ENCODE assay signal across 10 mouse cellular contexts in genomic region chr3:67583846-67584186, GRCm38 (mm10). TPM values are rescaled to one million over a fixed set of nuclear protein-coding genes. Genes with fewer than 3 reads are reported as not detected.
DNase-seq lines count a peak whose midpoint lies in the region; ATAC-seq and TF ChIP-seq lines count a peak whose summit lies in the region.
"Had no signal": no experiment of that assay in that cellular context is flagged by ENCODE, and none has a peak within 500 bp of the region (broad histone marks: within the 10 kb centered on the region; RNA-seq: fewer than 3 reads in every experiment).

No protein-coding gene starts in this region.

- H3K4me3 ChIP-seq in megakaryocyte, embryonic 14.5 days (replicated peaks), result peak overlapping the region; percentile 93
- H3K4me3 ChIP-seq in hindbrain, postnatal 0 days (ENCODE audit: low read length), result no peak overlapping the region
- peak overlapping the region; percentile 78 for H3K4me3 ChIP-seq in liver, embryonic 12.5 days

- H3K9ac ChIP-seq in hindbrain, postnatal 0 days (replicated peaks; ENCODE audit: low read length), result 0 out of 2 replicates have a peak overlapping the region, but pooled peaks have one; percentile 63
- H3K9ac ChIP-seq in liver, embryonic 12.5 days, result peak overlapping the region; percentile 78

- H3K27ac ChIP-seq in hindbrain, postnatal 0 days, result no peak overlapping the region
- no peak overlapping the region for H3K27ac ChIP-seq in liver, embryonic 12.5 days

- TF ChIP-seq CTCF in hindbrain, postnatal 0 days (IDR thresholded peaks at IDR 0.05; ENCODE audit: low read depth), result no peak

- no peaks in the 10 kb centered on the region for H3K27me3 ChIP-seq in megakaryocyte, embryonic 14.5 days (replicated peaks)
- no peaks in the 10 kb centered on the region for H3K27me3 ChIP-seq in hindbrain, postnatal 0 days (ENCODE audit: insufficient read depth, low read length)
- peaks cover 7% of the 10 kb centered on the region for H3K27me3 ChIP-seq in liver, embryonic 12.5 days (replicated peaks)
- H3K27me3 ChIP-seq: Patski had no signal

- peaks cover 44% of the 10 kb centered on the region for H3K36me3 ChIP-seq in megakaryocyte, embryonic 14.5 days (replicated peaks; ENCODE audit: low read length)
- H3K36me3 ChIP-seq in hindbrain, postnatal 0 days (ENCODE audit: insufficient read depth, low read length), result peaks cover 17% of the 10 kb centered on the region; the same call in 1 of the 2 replicates
- peaks cover 28% of the 10 kb centered on the region for H3K36me3 ChIP-seq in liver, embryonic 12.5 days

- 87% methylated on average over 6 of the region's 6 CpGs for WGBS in hindbrain, postnatal 0 days
- WGBS in liver, embryonic 12.5 days (ENCODE audit: insufficient replicate concordance), result 67% methylated on average over 6 of the region's 6 CpGs

- H3K4me2 ChIP-seq in hindbrain, postnatal 0 days (ENCODE audit: low read depth, low read length), result peak overlapping the region; percentile 96
- peak overlapping the region; percentile 86 for H3K4me2 ChIP-seq in liver, embryonic 12.5 days

- ATAC-seq in megakaryocyte, adult 5-6 weeks (ENCODE audit: poor library complexity, severe bottlenecking), result no peak
- no peak for ATAC-seq in hindbrain, postnatal 0 days
- no peak for ATAC-seq in liver, embryonic 12.5 days

- peaks cover 19% of the 10 kb centered on the region for H3K4me1 ChIP-seq in megakaryocyte, embryonic 14.5 days
- 0 out of 2 replicates have a peak, but pooled peaks cover 6% of the 10 kb centered on the region for H3K4me1 ChIP-seq in hindbrain, postnatal 0 days (ENCODE audit: insufficient read depth, low read length)
- peaks cover 16% of the 10 kb centered on the region for H3K4me1 ChIP-seq in liver, embryonic 12.5 days

- no peak for DNase-seq in hindbrain, postnatal 0 days (ENCODE audit: low spot score)
- DNase-seq in spleen, postnatal 10 days (ENCODE audit: low spot score in 2 of 2), result no peak
- no peak for DNase-seq in B cell, adult 2 months
- no peak for DNase-seq in layer of hippocampus, postnatal 36 days
- DNase-seq in right cerebral cortex, postnatal 4 days, result no peak
- DNase-seq: lung, adult 2 months had no signal

- H3K9me3 ChIP-seq in megakaryocyte, embryonic 14.5 days, result peaks cover 5% of the 10 kb centered on the region; the same call in 1 of the 2 replicates
- no peaks in the 10 kb centered on the region for H3K9me3 ChIP-seq in hindbrain, postnatal 0 days (ENCODE audit: low read length)
- no peaks in the 10 kb centered on the region for H3K9me3 ChIP-seq in liver, embryonic 12.5 days (replicated peaks)

RNA-seq across cellular contexts. Expression of gene Mfsd1, which starts 1.3 kb away (rescaled TPM):
- polyA plus RNA-seq in megakaryocyte, embryonic 14.5 days (2012; ENCODE audit: insufficient read depth, low replicate concordance), result 5.3 and 9.7 TPM in 2 replicates
- 94.3 and 108 TPM in 2 replicates for total RNA-seq in megakaryocyte, adult 5-6 weeks (2015)
- total RNA-seq in megakaryocyte, adult 5-6 weeks (2017), result 248 and 267 TPM in 2 replicates
- total RNA-seq in hindbrain, postnatal 0 days (2014; rRNA removed), result 31.0 and 35.0 TPM in 2 replicates
- 32.6 and 36.1 TPM in 2 replicates for polyA plus RNA-seq in hindbrain, postnatal 0 days (2015; fragmentation: Nextera tagmentation; extraction: Ambion mirVana)
- 29.8 and 30.0 TPM in 2 replicates for polyA plus RNA-seq in liver, embryonic 12.5 days (2016; fragmentation: Nextera tagmentation; extraction: Ambion mirVana)
- total RNA-seq in layer of hippocampus, postnatal 36 days (2021), result 10 to 100 TPM; 38.6 to 41.7 TPM
